Mouse (Mus musculus) lung, embryonic 15.5 days (tissue): Measurements from ENCODE around the gene Hook2. TPM values are rescaled to one million over a fixed set of nuclear protein-coding genes. Genes with fewer than 3 reads are reported as not detected.

Experiments
- ATAC-seq: fragments of 200-750 bp; cut with Nextera tagmentation; 2 replicates; pipeline ENCODE4 v1.8.0; 2017; ENCODE audit warnings: moderate number of reproducible peaks, borderline replicate concordance; ENCODE audit not compliant: low FRiP score, low TSS enrichment; ENCODE audit errors: extremely low read depth
- H3K27ac ChIP-seq: fragments of 300-500 bp; sonication (generic); 2 replicates; pipeline ENCODE4 v1.5.1; 2015; ENCODE audit warnings: moderate library complexity, mild to moderate bottlenecking, inconsistent platforms
- H3K27me3 ChIP-seq: fragments of 300-500 bp; sonication (generic); 2 replicates; pipeline ENCODE4 v1.6.1; 2015; ENCODE audit warnings: inconsistent platforms
- H3K36me3 ChIP-seq: fragments of 300-500 bp; sonication (generic); 2 replicates; pipeline ENCODE4 v1.6.1; 2015; ENCODE audit warnings: inconsistent platforms
- H3K4me1 ChIP-seq: fragments of 300-500 bp; sonication (generic); 2 replicates; pipeline ENCODE4 v1.6.1; 2015; ENCODE audit warnings: inconsistent platforms
- H3K4me2 ChIP-seq: fragments of 300-500 bp; sonication (generic); 2 replicates; pipeline ENCODE4 v1.6.1; 2015; ENCODE audit warnings: inconsistent platforms, mild to moderate bottlenecking, moderate library complexity
- H3K4me3 ChIP-seq: fragments of 300-500 bp; sonication (generic); 2 replicates; pipeline ENCODE4 v1.5.1; 2015; ENCODE audit warnings: mild to moderate bottlenecking, inconsistent platforms
- H3K9ac ChIP-seq: fragments of 300-500 bp; sonication (generic); 2 replicates; pipeline ENCODE4 v1.6.1; 2015; ENCODE audit warnings: inconsistent platforms
- H3K9me3 ChIP-seq: fragments of 300-500 bp; sonication (generic); 2 replicates; pipeline ENCODE4 v1.6.1; 2016; ENCODE audit warnings: inconsistent platforms
- WGBS: fragments of 180-500 bp; shearing (Covaris S2); methylation state at CpG from one replicate; pipeline ENCODE4 v1.1.7; 2015; 5-methylcytosine and 5-hydroxymethylcytosine counted together
- polyA plus RNA-seq: library from polyadenylated mRNA; unstranded; fragments of >200 nt; fragmentation: Nextera tagmentation; extraction: Ambion mirVana; gene quantifications from 2 replicates; pipeline ENCODE4 v1.2.1, GENCODE M21; 2015

Gene Hook2
- polyA plus RNA-seq, 1 experiment from 2014 or later: 23.9 TPM

DNA sequence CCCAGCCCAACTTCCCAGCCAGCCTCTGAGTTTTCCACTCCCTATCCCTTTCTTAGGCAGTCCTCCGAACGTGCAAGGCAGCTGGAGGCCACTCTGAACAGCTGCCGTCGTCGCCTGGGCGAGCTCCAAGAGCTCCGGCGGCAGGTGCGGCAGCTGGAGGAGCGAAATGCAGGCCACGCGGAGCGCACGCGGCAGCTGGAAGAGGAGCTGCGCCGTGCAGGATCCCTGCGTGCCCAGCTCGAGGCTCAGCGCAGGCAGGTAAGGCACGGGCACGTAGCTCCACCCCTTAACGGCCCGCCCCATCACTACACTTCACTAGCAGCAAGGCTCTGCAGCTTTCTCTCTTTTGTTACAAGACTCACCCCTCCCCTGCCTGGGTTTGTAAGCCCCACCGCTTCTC lies 5.3 kb downstream of the Hook2 start:
- 0 out of 2 replicates have a peak, but pooled peaks cover 7% of the 10 kb centered on the region for H3K27me3 ChIP-seq
- no peaks in the 10 kb centered on the region for H3K36me3 ChIP-seq
- ATAC-seq: no peak
- no peak overlapping the region for H3K4me2 ChIP-seq
- H3K9ac ChIP-seq: no peak overlapping the region
- no peak overlapping the region for H3K4me3 ChIP-seq
- no peaks in the 10 kb centered on the region for H3K9me3 ChIP-seq
- WGBS: 32% methylated on average over 25 of the region's 25 CpGs
- H3K27ac ChIP-seq: no peak overlapping the region
- peaks cover 11% of the 10 kb centered on the region for H3K4me1 ChIP-seq

- Histone ChIP-seq H3K9ac (no peak overlapping the region), H3K27me3 (0 out of 2 replicates have a peak, but pooled peaks cover 7% of the 10 kb centered on the region), H3K4me1 (peaks cover 3% of the 10 kb centered on the region), H3K27ac (no peak overlapping the region), H3K4me3 (no peak overlapping the region), H3K36me3 (no peaks in the 10 kb centered on the region), H3K9me3 (no peaks in the 10 kb centered on the region), H3K4me2 (no peak overlapping the region)
- no peak for ATAC-seq
- WGBS: 80% methylated on average over 5 of the region's 5 CpGs
Observed at GRCm38 (mm10) chr8:84996978-84997377, 6.6 kb downstream of the Hook2 start.

DNA sequence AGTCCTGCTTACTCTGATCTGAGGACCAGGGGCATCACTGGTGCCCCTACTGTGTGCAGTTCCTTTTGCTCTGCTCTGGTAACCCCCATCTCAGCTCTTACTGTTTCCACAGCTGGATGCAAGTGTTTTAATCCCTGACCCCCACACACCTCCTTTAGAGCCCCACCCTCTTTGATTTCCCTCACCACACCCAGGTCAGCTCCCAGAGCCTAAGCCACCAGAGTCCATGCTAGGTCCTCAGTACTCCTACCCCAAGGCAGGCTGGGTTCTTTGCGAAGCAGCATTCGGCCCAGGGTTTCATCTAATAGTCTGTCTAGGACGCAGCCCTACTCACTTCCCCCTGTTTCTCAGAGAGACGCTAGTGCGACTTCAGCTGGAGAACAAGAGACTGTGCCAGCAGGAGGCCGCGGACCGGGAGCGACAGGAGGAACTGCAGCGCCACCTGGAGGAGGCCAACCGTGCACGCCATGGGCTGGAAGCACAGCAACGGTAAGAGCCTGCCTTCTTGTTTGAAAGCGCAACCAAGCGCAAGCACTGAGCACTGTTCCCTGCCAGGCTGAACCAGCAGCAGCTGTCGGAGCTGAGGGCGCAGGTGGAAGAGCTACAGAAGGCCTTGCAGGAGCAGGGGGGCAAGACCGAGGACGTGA lies 7.4 kb downstream of the Hook2 start:
- Histone ChIP-seq H3K27ac (no peak overlapping the region), H3K9me3 (no peaks in the 10 kb centered on the region), H3K9ac (no peak overlapping the region), H3K4me2 (no peak overlapping the region), H3K4me3 (no peak overlapping the region), H3K36me3 (no peaks in the 10 kb centered on the region), H3K27me3 (0 out of 2 replicates have a peak, but pooled peaks cover 7% of the 10 kb centered on the region), H3K4me1 (peaks cover 3% of the 10 kb centered on the region)
- 8% methylated on average over 19 of the region's 19 CpGs for WGBS
- ATAC-seq: peak; percentile 68

- Histone ChIP-seq H3K9ac (no peak overlapping the region), H3K4me2 (no peak overlapping the region)
- 9% methylated on average over 25 of the region's 25 CpGs for WGBS
Observed at GRCm38 (mm10) chr8:85007686-85008085, 17.3 kb downstream of the Hook2 start.

DNA sequence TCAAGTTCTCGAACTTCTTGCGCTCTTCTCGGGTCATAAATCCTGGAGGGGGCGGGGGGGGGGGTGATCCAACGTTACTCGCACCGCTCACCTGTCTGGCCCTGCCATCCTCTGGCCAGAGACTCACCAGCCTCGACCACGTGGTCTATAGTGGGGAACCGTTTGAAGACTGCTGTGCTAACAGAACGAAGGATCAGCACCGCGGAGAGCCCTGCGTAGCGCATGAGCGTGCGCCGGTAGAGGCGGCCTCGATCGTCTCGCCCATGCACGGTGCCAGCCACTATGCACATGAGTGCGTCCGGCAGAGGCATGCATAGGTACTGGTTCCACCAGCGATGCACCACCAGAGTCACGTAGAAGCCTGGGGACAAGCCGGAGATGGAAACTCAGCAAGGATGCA lies 20.8 kb downstream of the Hook2 start:
- Histone ChIP-seq H3K27me3 (peaks cover 69% of the 10 kb centered on the region), H3K27ac (no peak overlapping the region), H3K9ac (no peak overlapping the region), H3K36me3 (no peaks in the 10 kb centered on the region), H3K9me3 (no peaks in the 10 kb centered on the region), H3K4me1 (peaks cover 5% of the 10 kb centered on the region), H3K4me3 (no peak overlapping the region), H3K4me2 (no peak overlapping the region)
- ATAC-seq: no peak
- WGBS: 11% methylated on average over 28 of the region's 28 CpGs

More at GRCm38 (mm10) chr8:85007686-85008085, 17.3 kb downstream of the Hook2 start:
- no peak for ATAC-seq
- Histone ChIP-seq H3K27me3 (peaks cover 46% of the 10 kb centered on the region), H3K27ac (no peak overlapping the region), H3K4me1 (no peaks in the 10 kb centered on the region), H3K9me3 (no peaks in the 10 kb centered on the region), H3K4me3 (no peak overlapping the region), H3K36me3 (no peaks in the 10 kb centered on the region)

GRCm38 (mm10) chr8:85013230-85013840 lies 22.9 kb downstream of the Hook2 start:
- H3K27me3 ChIP-seq: peaks cover 57% of the 10 kb centered on the region
- H3K4me2 ChIP-seq: peak overlapping the region; percentile 57
- peak; percentile 53; the same call in 1 of the 2 replicates for ATAC-seq
- H3K9ac ChIP-seq: peak overlapping the region; percentile 20; the same call in 1 of the 2 replicates
- peak overlapping the region; percentile 27 for H3K4me3 ChIP-seq
- no peaks in the 10 kb centered on the region for H3K9me3 ChIP-seq
- peaks cover 11% of the 10 kb centered on the region for H3K36me3 ChIP-seq
- WGBS: 3% methylated on average over 25 of the region's 26 CpGs
- H3K27ac ChIP-seq: no peak overlapping the region
- H3K4me1 ChIP-seq: peaks cover 5% of the 10 kb centered on the region

DNA sequence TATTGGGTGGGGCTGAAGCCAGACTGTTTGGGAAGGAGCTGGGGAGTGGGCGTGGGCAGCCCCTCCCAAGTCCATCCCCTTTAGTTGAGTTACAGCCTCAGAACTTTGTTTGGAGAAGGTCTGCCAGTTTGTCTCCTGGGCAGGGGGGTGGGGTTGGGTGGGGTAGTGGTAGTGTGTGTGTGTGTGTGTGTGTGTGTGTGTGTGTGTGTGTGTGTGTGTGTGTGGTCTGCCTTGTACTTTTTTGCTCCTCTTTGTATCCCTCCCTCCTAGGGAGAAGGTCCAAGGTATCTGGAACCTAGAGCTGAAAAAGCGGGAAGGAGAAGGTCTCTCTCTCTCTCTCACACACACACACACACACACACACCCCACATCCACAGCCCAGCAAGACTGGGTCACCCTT lies 24.0 kb downstream of the Hook2 start, which contains the start of gene Best2:
Gene Best2 (minus strand): TSS at position 101 of the 400 bp plus-strand sequence.
- ATAC-seq: no peak
- H3K27ac ChIP-seq: no peak within 1 kb of the TSS

DNA sequence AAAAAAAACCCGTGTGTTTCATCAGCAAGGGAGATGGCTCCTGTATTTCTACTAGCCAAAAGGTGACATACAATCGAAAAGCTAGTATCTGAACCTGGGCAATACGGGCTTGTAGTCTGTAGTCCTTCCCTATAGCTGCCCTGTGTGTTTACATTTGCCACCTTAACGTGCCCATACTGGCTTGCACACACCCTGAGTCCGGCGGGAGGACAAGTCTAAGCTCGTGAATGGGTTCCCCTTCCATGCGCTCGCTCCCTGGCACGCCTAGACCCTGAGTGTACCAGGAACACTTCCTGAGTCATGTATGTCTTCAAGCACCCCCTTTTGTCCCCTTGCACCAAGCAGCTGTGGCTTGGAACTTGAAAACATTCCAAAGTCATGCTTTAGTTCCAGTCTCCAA lies 26.3 kb downstream of the Hook2 start:
- Histone ChIP-seq H3K36me3 (peaks cover 40% of the 10 kb centered on the region), H3K27me3 (peaks cover 29% of the 10 kb centered on the region), H3K4me3 (no peak overlapping the region), H3K9me3 (no peaks in the 10 kb centered on the region), H3K4me1 (peaks cover 5% of the 10 kb centered on the region), H3K9ac (no peak overlapping the region), H3K4me2 (no peak overlapping the region), H3K27ac (no peak overlapping the region)
- no peak for ATAC-seq
- WGBS: 60% methylated on average over 10 of the region's 10 CpGs

More for the DNA sequence above, 24.0 kb downstream of the Hook2 start, which contains the start of gene Best2:
- WGBS: 38% methylated on average over 1 of the region's 2 CpGs
- Histone ChIP-seq H3K36me3 (peaks cover 21% of the 10 kb centered on the region), H3K9me3 (no peaks in the 10 kb centered on the region), H3K4me3 (peak within 1 kb of the TSS; percentile 27), H3K27me3 (peaks cover 46% of the 10 kb centered on the region), H3K4me1 (peaks cover 5% of the 10 kb centered on the region), H3K9ac (peak within 1 kb of the TSS; percentile 20; the same call in 1 of the 2 replicates), H3K4me2 (peak within 1 kb of the TSS; percentile 57)

- no peak overlapping the region for H3K4me3 ChIP-seq
- H3K9ac ChIP-seq: no peak overlapping the region
- H3K9me3 ChIP-seq: no peaks in the 10 kb centered on the region
- H3K4me1 ChIP-seq: peaks cover 5% of the 10 kb centered on the region
- H3K4me2 ChIP-seq: no peak overlapping the region
- ATAC-seq: no peak
- WGBS: 45% methylated on average over 5 of the region's 5 CpGs
- H3K27ac ChIP-seq: no peak overlapping the region
- H3K27me3 ChIP-seq: peaks cover 27% of the 10 kb centered on the region
- H3K36me3 ChIP-seq: peaks cover 45% of the 10 kb centered on the region
Observed at GRCm38 (mm10) chr8:85017209-85017608, 26.8 kb downstream of the Hook2 start.

DNA sequence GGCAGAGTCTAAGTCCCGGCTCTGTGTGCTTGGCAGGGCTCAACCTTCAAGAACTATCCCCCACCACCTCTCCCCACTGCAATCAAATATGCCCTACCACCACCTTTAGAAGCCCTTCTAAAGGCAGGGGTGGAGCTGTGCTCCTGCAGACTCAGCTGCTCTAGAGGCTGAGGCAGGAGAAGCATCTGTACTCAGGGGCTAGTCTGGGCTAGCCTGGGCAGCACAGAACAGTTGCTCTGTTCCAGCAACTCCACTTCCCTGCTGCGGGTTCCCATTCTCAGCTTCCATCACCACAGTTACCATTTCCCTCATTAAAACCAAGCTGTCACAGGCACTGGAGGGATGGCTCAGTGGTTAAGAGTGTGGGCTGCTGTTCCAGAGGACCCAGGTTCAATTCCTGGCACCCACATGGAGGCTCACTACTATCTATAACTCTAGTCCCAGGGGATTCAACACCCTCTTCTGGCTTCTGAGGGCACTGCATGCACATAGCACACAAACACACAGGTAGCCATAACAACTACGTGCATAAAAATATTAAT lies 31.2 kb downstream of the Hook2 start:
- 94% methylated on average over 3 of the region's 3 CpGs for WGBS
- Histone ChIP-seq H3K4me1 (peaks cover 22% of the 10 kb centered on the region), H3K36me3 (peaks cover 64% of the 10 kb centered on the region), H3K4me2 (no peak overlapping the region), H3K4me3 (no peak overlapping the region), H3K27ac (no peak overlapping the region), H3K9me3 (no peaks in the 10 kb centered on the region), H3K9ac (no peak overlapping the region), H3K27me3 (no peaks in the 10 kb centered on the region)
- ATAC-seq: no peak

DNA sequence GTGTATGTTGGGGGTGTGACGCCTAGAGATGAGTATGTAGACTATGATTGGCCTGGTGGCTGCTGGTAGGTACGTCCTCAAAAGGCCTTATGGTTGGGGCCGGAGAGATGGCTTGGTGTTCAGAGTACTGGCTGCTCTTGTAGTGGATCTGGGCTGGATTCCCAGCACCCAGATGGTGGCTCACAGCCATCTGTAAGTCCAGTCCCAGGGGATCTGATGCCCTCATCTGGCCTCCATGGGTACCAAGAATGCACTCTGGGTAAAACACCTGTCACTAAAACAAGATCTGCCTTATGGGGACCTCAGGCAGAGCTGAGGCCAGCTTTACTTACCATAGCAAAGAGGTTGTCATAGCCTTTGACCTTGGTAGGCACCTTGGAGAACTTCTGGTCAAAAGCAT lies 33.4 kb downstream of the Hook2 start:
- H3K4me3 ChIP-seq: peak overlapping the region; percentile 95; the same call in 1 of the 2 replicates
- no peaks in the 10 kb centered on the region for H3K9me3 ChIP-seq
- H3K27ac ChIP-seq: no peak overlapping the region
- 93% methylated on average over 3 of the region's 3 CpGs for WGBS
- peaks cover 49% of the 10 kb centered on the region for H3K36me3 ChIP-seq
- H3K9ac ChIP-seq: no peak overlapping the region
- H3K27me3 ChIP-seq: no peaks in the 10 kb centered on the region
- peak overlapping the region; percentile 90; the same call in 1 of the 2 replicates for H3K4me2 ChIP-seq
- peaks cover 33% of the 10 kb centered on the region for H3K4me1 ChIP-seq
- ATAC-seq: no peak
